11 mouse cellular contexts compared by ENCODE assay signal in the genomic region with DNA sequence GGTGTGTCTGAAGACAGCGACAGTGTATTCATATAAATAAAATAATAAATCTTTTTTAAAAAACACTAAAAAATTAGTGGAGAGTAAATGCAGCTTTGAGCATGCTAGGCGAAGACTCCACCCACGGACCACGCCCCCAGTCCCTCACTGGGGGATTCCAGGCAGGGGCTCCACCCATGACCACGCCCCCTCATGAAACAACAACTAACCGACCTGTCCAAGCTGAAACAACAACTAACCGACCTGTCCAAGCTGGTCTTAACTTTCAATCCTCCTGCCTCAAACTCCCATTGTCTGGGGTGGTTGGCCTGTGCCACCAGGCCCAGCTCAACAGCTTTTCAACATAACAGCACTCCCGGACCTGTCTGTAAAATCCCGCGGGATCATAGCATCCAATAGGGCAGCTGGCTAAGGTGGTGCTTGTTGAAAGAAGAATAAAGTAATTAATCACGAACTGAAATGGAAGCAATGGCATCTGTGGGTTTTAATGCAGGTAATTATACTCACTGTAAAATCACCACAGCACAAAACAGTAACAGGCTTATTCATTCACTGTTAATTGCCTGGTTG. TPM values are rescaled to one million over a fixed set of nuclear protein-coding genes. Genes with fewer than 3 reads are reported as not detected.
DNase-seq lines count a peak whose midpoint lies in the region; ATAC-seq lines count a peak whose summit lies in the region.
"Had no signal": no experiment of that assay in that cellular context is flagged by ENCODE, and none has a peak within 500 bp of the region (broad histone marks: within the 10 kb centered on the region; RNA-seq: fewer than 3 reads in every experiment).

No protein-coding gene starts in this region.

- no peak for DNase-seq in forebrain, embryonic 10.5 days (ENCODE audit: extremely low spot score, low spot score)
- DNase-seq in urinary bladder, postnatal 25 days (ENCODE audit: low spot score), result peak; percentile 42
- DNase-seq in urinary bladder, postnatal 4 days (ENCODE audit: low spot score in 2 of 2), result no peak
- DNase-seq in left cerebral cortex, adult 18-20 months (ENCODE audit: low spot score in 2 of 2), result no peak
- no peak for DNase-seq in adrenal gland, adult 2 months
- DNase-seq in layer of hippocampus, adult 9-10 months (ENCODE audit: low spot score), result no peak
- DNase-seq: cerebellum, postnatal 10 days had no signal

- no peak overlapping the region for H3K27ac ChIP-seq in forebrain, embryonic 10.5 days
- no peak overlapping the region for H3K27ac ChIP-seq in forebrain, embryonic 16.5 days (ENCODE audit: low read length)
- H3K27ac ChIP-seq in liver, embryonic 12.5 days, result peak overlapping the region; percentile 73

- H3K27me3 ChIP-seq in forebrain, embryonic 10.5 days (ENCODE audit: poor library complexity, severe bottlenecking), result peaks cover 3% of the 10 kb centered on the region; the same call in 1 of the 2 replicates
- no peaks in the 10 kb centered on the region for H3K27me3 ChIP-seq in forebrain, embryonic 16.5 days (replicated peaks; ENCODE audit: control insufficient read depth, insufficient read depth, low read length)
- peaks cover 4% of the 10 kb centered on the region; the same call in 1 of the 2 replicates for H3K27me3 ChIP-seq in liver, embryonic 12.5 days (replicated peaks)

- H3K4me3 ChIP-seq in forebrain, embryonic 10.5 days, result 0 out of 2 replicates have a peak overlapping the region, but pooled peaks have one; percentile 5
- no peak overlapping the region for H3K4me3 ChIP-seq in forebrain, embryonic 16.5 days (replicated peaks; ENCODE audit: low read length)
- H3K4me3 ChIP-seq in liver, embryonic 12.5 days, result peak overlapping the region; percentile 37
- H3K4me3 ChIP-seq: myocyte had no signal

- no peaks in the 10 kb centered on the region for H3K9me3 ChIP-seq in forebrain, embryonic 10.5 days
- no peaks in the 10 kb centered on the region for H3K9me3 ChIP-seq in forebrain, embryonic 16.5 days (ENCODE audit: control insufficient read depth, low read length)
- H3K9me3 ChIP-seq in liver, embryonic 12.5 days (replicated peaks), result no peaks in the 10 kb centered on the region

- H3K4me2 ChIP-seq in forebrain, embryonic 16.5 days (ENCODE audit: low read length), result no peak overlapping the region
- H3K4me2 ChIP-seq in liver, embryonic 12.5 days, result peak overlapping the region; percentile 64

- H3K4me1 ChIP-seq in forebrain, embryonic 10.5 days, result peaks cover 51% of the 10 kb centered on the region
- H3K4me1 ChIP-seq in forebrain, embryonic 16.5 days (replicated peaks; ENCODE audit: control insufficient read depth, insufficient read depth, low read length), result peaks cover 16% of the 10 kb centered on the region
- peaks cover 58% of the 10 kb centered on the region for H3K4me1 ChIP-seq in liver, embryonic 12.5 days

- WGBS in forebrain, embryonic 10.5 days, result 32% methylated on average over 11 of the region's 11 CpGs
- WGBS in forebrain, embryonic 16.5 days, result 27% methylated on average over 11 of the region's 11 CpGs
- WGBS in liver, embryonic 12.5 days (ENCODE audit: insufficient replicate concordance), result 27% methylated on average over 11 of the region's 11 CpGs

- no peaks in the 10 kb centered on the region for H3K36me3 ChIP-seq in forebrain, embryonic 10.5 days (replicated peaks)
- H3K36me3 ChIP-seq in forebrain, embryonic 16.5 days (ENCODE audit: control insufficient read depth, insufficient read depth), result no peaks in the 10 kb centered on the region
- peaks cover 10% of the 10 kb centered on the region for H3K36me3 ChIP-seq in liver, embryonic 12.5 days

- no peak; the same call in 1 of the 2 replicates for ATAC-seq in forebrain, embryonic 16.5 days
- ATAC-seq in liver, embryonic 12.5 days, result peak; percentile 77

- no peak overlapping the region for H3K9ac ChIP-seq in forebrain, embryonic 16.5 days (replicated peaks; ENCODE audit: low read depth, low read length)
- H3K9ac ChIP-seq in liver, embryonic 12.5 days, result peak overlapping the region; percentile 42; the same call in 1 of the 2 replicates

RNA-seq across cellular contexts. Expression of a gene that starts 12.7 kb away (rescaled TPM):
- 7.8 and 9.6 TPM in 2 replicates for polyA plus RNA-seq in forebrain, embryonic 10.5 days (2016; fragmentation: Nextera tagmentation; extraction: Ambion mirVana)
- polyA plus RNA-seq in forebrain, embryonic 16.5 days (2015; fragmentation: Nextera tagmentation; extraction: Ambion mirVana), result 3.7 and 4.2 TPM in 2 replicates
- 12.6 and 13.6 TPM in 2 replicates for polyA plus RNA-seq in liver, embryonic 12.5 days (2016; fragmentation: Nextera tagmentation; extraction: Ambion mirVana)
- 1 to 10 TPM; 2.6 to 2.7 TPM for total RNA-seq in left cerebral cortex, adult 18-20 months (2021)
- total RNA-seq in adrenal gland, adult 2 months (2021), result 1 to 10 TPM; 5.7 to 7.8 TPM
- polyA plus RNA-seq in adrenal gland, adult 2 months (2012; rRNA removed), result 12.3 and 13.4 TPM in 2 replicates

RNA-seq across cellular contexts. Expression of a gene that starts 48.1 kb away (rescaled TPM):
- 1.8 and 1.9 TPM in 2 replicates for polyA plus RNA-seq in forebrain, embryonic 10.5 days (2016; fragmentation: Nextera tagmentation; extraction: Ambion mirVana)
- 0.96 and 1.0 TPM in 2 replicates for polyA plus RNA-seq in forebrain, embryonic 16.5 days (2015; fragmentation: Nextera tagmentation; extraction: Ambion mirVana)
- 1.1 and 1.2 TPM in 2 replicates for polyA plus RNA-seq in liver, embryonic 12.5 days (2016; fragmentation: Nextera tagmentation; extraction: Ambion mirVana)
- 1 to 10 TPM in 1 of 2 experiments, under 1 TPM in 1; 0.88 to 1.1 TPM for total RNA-seq in left cerebral cortex, adult 18-20 months (2021)
- under 1 TPM; 0.43 to 0.73 TPM for total RNA-seq in adrenal gland, adult 2 months (2021)
- polyA plus RNA-seq in adrenal gland, adult 2 months (2012; rRNA removed), result 4.7 and 5.6 TPM in 2 replicates
- total RNA-seq: hematopoietic stem cell, adult 5-6 weeks had no signal

RNA-seq across cellular contexts. Expression of a gene that starts 53.6 kb away (rescaled TPM):
- polyA plus RNA-seq in forebrain, embryonic 10.5 days (2016; fragmentation: Nextera tagmentation; extraction: Ambion mirVana), result 46.0 and 46.2 TPM in 2 replicates
- 73.5 and 90.4 TPM in 2 replicates for polyA plus RNA-seq in forebrain, embryonic 16.5 days (2015; fragmentation: Nextera tagmentation; extraction: Ambion mirVana)
- 24.1 and 24.6 TPM in 2 replicates for polyA plus RNA-seq in liver, embryonic 12.5 days (2016; fragmentation: Nextera tagmentation; extraction: Ambion mirVana)
- 10 to 100 TPM; 61.8 to 63.0 TPM for total RNA-seq in left cerebral cortex, adult 18-20 months (2021)
- total RNA-seq in adrenal gland, adult 2 months (2021), result 10 to 100 TPM; 30.0 to 36.2 TPM
- polyA plus RNA-seq in adrenal gland, adult 2 months (2012; rRNA removed), result 104 and 121 TPM in 2 replicates

RNA-seq across cellular contexts. Expression of a gene that starts 56.1 kb away (rescaled TPM):
- not detected in 2 replicates for polyA plus RNA-seq in forebrain, embryonic 10.5 days (2016; fragmentation: Nextera tagmentation; extraction: Ambion mirVana)
- polyA plus RNA-seq in forebrain, embryonic 16.5 days (2015; fragmentation: Nextera tagmentation; extraction: Ambion mirVana), result not detected in 2 replicates
- polyA plus RNA-seq in liver, embryonic 12.5 days (2016; fragmentation: Nextera tagmentation; extraction: Ambion mirVana), result not detected in 2 replicates
- not detected for total RNA-seq in left cerebral cortex, adult 18-20 months (2021)
- under 1 TPM; 0.20 to 0.59 TPM for total RNA-seq in adrenal gland, adult 2 months (2021)
- polyA plus RNA-seq in adrenal gland, adult 2 months (2012; rRNA removed), result 0.09 and 0.11 TPM in 2 replicates
- total RNA-seq: hematopoietic stem cell, adult 5-6 weeks had no signal
- polyA plus RNA-seq: myocyte had no signal

RNA-seq across cellular contexts. Expression of a gene that starts 57.1 kb away (rescaled TPM):
- 0.26 and 0.46 TPM in 2 replicates for polyA plus RNA-seq in forebrain, embryonic 10.5 days (2016; fragmentation: Nextera tagmentation; extraction: Ambion mirVana)
- 0.50 and 0.65 TPM in 2 replicates for polyA plus RNA-seq in forebrain, embryonic 16.5 days (2015; fragmentation: Nextera tagmentation; extraction: Ambion mirVana)
- polyA plus RNA-seq in liver, embryonic 12.5 days (2016; fragmentation: Nextera tagmentation; extraction: Ambion mirVana), result 0.08 and 0.11 TPM in 2 replicates
- under 1 TPM; 0.14 to 0.40 TPM for total RNA-seq in left cerebral cortex, adult 18-20 months (2021)
- 1 to 10 TPM; 2.7 to 5.1 TPM for total RNA-seq in adrenal gland, adult 2 months (2021)
- 0.07 and 0.13 TPM in 2 replicates for polyA plus RNA-seq in adrenal gland, adult 2 months (2012; rRNA removed)
- total RNA-seq: hematopoietic stem cell, adult 5-6 weeks had no signal
